Comparison of ENCODE assay signal across 7 mouse cellular contexts in the genomic region with DNA sequence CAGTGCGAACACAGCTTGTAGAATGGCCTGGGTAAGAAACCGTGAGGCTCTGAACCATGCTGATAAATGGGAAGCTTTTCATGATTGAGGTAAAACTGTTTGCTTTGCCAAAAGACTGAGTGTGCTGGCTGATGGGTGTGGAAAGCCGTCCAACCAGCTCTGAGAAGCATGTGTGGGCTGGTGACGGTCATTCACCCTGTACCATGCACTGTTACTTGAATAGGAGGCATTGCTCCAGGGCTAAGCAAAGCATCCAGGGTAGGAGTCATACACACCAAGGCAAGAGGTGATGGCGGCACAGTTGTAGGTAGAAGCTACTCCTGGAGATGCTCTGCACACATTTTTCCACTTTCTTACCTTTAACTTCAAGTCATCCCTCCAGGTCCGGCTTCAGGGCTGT. TPM values are rescaled to one million over a fixed set of nuclear protein-coding genes. Genes with fewer than 3 reads are reported as not detected.
"Had no signal": no experiment of that assay in that cellular context is flagged by ENCODE, and none has a peak within 500 bp of the region (broad histone marks: within the 10 kb centered on the region; RNA-seq: fewer than 3 reads in every experiment).

No protein-coding gene starts in this region.

RNA-seq across cellular contexts. Expression of a gene that starts 23.0 kb away (rescaled TPM):
- polyA plus RNA-seq: embryonic facial prominence, embryonic 10.5 days; embryonic facial prominence, embryonic 14.5 days; erythroblast, embryonic 14.5 days; forebrain, embryonic 11.5 days; forebrain, embryonic 13.5 days; forebrain, embryonic 16.5 days; heart, adult 2 months had no signal
